Mouse (Mus musculus) cerebellum, adult 11 months (tissue): ENCODE data around the gene Spred2.

Experiments used
- DNase-seq: peaks from one replicate; pipeline ENCODE4 v3.0.0; 2022

The Spred2 gene

GRCm38 (mm10) chr11:19923888-19924756, at the start of gene Spred2:
Gene Spred2 (plus strand): TSS chr11:19924375.
- DNase-seq = peak; percentile 82

GRCm38 (mm10) chr11:19875551-19875950, 48.6 kb upstream of the Spred2 start:
- no peak for DNase-seq

- DNase-seq = no peak
Measured at GRCm38 (mm10) chr11:19875964-19876363, 48.2 kb upstream of the Spred2 start.

- DNase-seq = no peak
Measured at GRCm38 (mm10) chr11:19877239-19877915, 46.8 kb upstream of the Spred2 start.

- no peak for DNase-seq
Measured at GRCm38 (mm10) chr11:19881342-19881741, 42.8 kb upstream of the Spred2 start.

- no peak for DNase-seq
Measured at GRCm38 (mm10) chr11:19890700-19891406, 33.3 kb upstream of the Spred2 start.

GRCm38 (mm10) chr11:19893233-19893632, 30.9 kb upstream of the Spred2 start:
- DNase-seq = no peak

- DNase-seq = peak; percentile 84
Measured at GRCm38 (mm10) chr11:19899621-19900020, 24.6 kb upstream of the Spred2 start.

- DNase-seq = peak; percentile 38
Measured at GRCm38 (mm10) chr11:19900712-19901111, 23.5 kb upstream of the Spred2 start.

GRCm38 (mm10) chr11:19911216-19911615, 13.0 kb upstream of the Spred2 start:
- DNase-seq = no peak

- DNase-seq = no peak
Measured at GRCm38 (mm10) chr11:19912179-19912578, 12.0 kb upstream of the Spred2 start.

GRCm38 (mm10) chr11:19912661-19913060, 11.5 kb upstream of the Spred2 start:
- DNase-seq = no peak

GRCm38 (mm10) chr11:19913761-19914160, 10.4 kb upstream of the Spred2 start:
- DNase-seq = no peak

GRCm38 (mm10) chr11:19917381-19918245, 6.6 kb upstream of the Spred2 start:
- DNase-seq = peak; percentile 54

GRCm38 (mm10) chr11:19918246-19918540, 6.0 kb upstream of the Spred2 start:
- no peak for DNase-seq

- no peak for DNase-seq
Measured at GRCm38 (mm10) chr11:19919460-19919784, 4.8 kb upstream of the Spred2 start.

- peak; percentile 81 for DNase-seq
Measured at GRCm38 (mm10) chr11:19919785-19920671, 4.1 kb upstream of the Spred2 start.

GRCm38 (mm10) chr11:19921723-19922122, 2.5 kb upstream of the Spred2 start:
- no peak for DNase-seq

GRCm38 (mm10) chr11:19922208-19922607, 2.0 kb upstream of the Spred2 start:
- DNase-seq = no peak

GRCm38 (mm10) chr11:19924757-19925148, 578 bp downstream of the Spred2 start:
- DNase-seq = no peak

GRCm38 (mm10) chr11:19925149-19925975, 1.2 kb downstream of the Spred2 start:
- DNase-seq = peak; percentile 86
